Mouse (Mus musculus) liver, embryonic 16.5 days (tissue): Measurements from ENCODE around the gene Myo7a. TPM values are rescaled to one million over a fixed set of nuclear protein-coding genes. Genes with fewer than 3 reads are reported as not detected.

Source experiments
- ATAC-seq: fragments of 200-750 bp; cut with Nextera tagmentation; 2 replicates; pipeline ENCODE4 v1.8.0; 2017; ENCODE audit warnings: low read depth, mild to moderate bottlenecking, moderate number of reproducible peaks, moderate library complexity
- H3K27ac ChIP-seq: fragments of 300-500 bp; sonication (generic); 2 replicates; pipeline ENCODE4 v1.5.1; 2014; ENCODE audit warnings: mild to moderate bottlenecking, low read length
- H3K27me3 ChIP-seq: fragments of 300-500 bp; sonication (generic); 2 replicates; pipeline ENCODE4 v1.6.1; 2014; ENCODE audit warnings: low read depth, low read length, mixed read lengths; ENCODE audit not compliant: control insufficient read depth, insufficient read depth
- H3K36me3 ChIP-seq: fragments of 300-500 bp; sonication (generic); 2 replicates; pipeline ENCODE4 v1.6.1; 2014; ENCODE audit warnings: mild to moderate bottlenecking; ENCODE audit not compliant: control insufficient read depth, insufficient read depth
- H3K4me1 ChIP-seq: fragments of 300-500 bp; sonication (generic); 2 replicates; pipeline ENCODE4 v1.6.1; 2014; ENCODE audit warnings: low read depth, low read length, mixed read lengths; ENCODE audit not compliant: control insufficient read depth
- H3K4me2 ChIP-seq: fragments of 300-500 bp; sonication (generic); 2 replicates; pipeline ENCODE4 v1.6.1; 2014; ENCODE audit warnings: low read depth, low read length, mixed read lengths
- H3K4me3 ChIP-seq: fragments of 300-500 bp; sonication (generic); 2 replicates; pipeline ENCODE4 v1.5.1; 2014; ENCODE audit warnings: low read depth, mild to moderate bottlenecking, low read length
- H3K9ac ChIP-seq: fragments of 300-500 bp; sonication (generic); 2 replicates; pipeline ENCODE4 v1.6.1; 2014; ENCODE audit warnings: low read depth, low read length
- H3K9me3 ChIP-seq: fragments of 300-500 bp; sonication (generic); replicated peaks from 2 replicates; pipeline ENCODE4 v1.6.1; 2016; ENCODE audit warnings: low read length; ENCODE audit not compliant: control insufficient read depth
- WGBS: fragments of 180-500 bp; shearing (Covaris S2); extraction: QIAGEN DNeasy Blood & Tissue Kit; methylation state at CpG from one replicate; pipeline ENCODE4 v1.1.7; 2014; ENCODE audit not compliant: insufficient replicate concordance; 5-methylcytosine and 5-hydroxymethylcytosine counted together
- polyA plus RNA-seq: library from polyadenylated mRNA; unstranded; fragments of >200 nt; fragmentation: Nextera tagmentation; extraction: Ambion mirVana; gene quantifications from 2 replicates; pipeline ENCODE4 v1.2.1, GENCODE M21; 2015

Myo7a gene
- polyA plus RNA-seq, 1 experiment from 2014 or later, result 12.1 TPM

DNA sequence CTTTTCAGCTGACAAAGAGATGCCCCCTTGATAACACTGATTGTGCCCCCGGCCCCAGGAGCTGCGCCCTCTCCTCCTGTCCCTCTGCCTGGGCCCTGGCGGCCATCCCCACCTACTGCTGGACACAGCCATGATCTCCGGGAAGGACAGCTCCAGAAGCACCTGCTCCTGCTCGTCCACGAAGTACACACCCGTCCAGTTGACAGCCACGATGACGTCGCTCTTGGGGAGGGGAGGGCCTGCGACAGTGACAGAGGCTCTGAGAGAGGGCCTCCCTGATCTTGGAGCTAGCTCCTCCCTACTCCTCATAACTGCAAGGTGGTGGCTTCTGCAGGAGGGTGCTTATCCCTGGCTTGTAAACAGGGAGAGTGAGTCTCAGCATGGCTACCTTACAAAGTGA is 53.1 kb downstream of the Myo7a start:
- Histone ChIP-seq H3K9ac (no peak overlapping the region), H3K4me2 (no peak overlapping the region), H3K9me3 (no peaks in the 10 kb centered on the region), H3K4me1 (no peaks in the 10 kb centered on the region), H3K4me3 (no peak overlapping the region), H3K27me3 (no peaks in the 10 kb centered on the region), H3K36me3 (peaks cover 3% of the 10 kb centered on the region), H3K27ac (no peak overlapping the region)
- WGBS, result 58% methylated on average over 11 of the region's 11 CpGs
- 0 out of 2 replicates have a peak, but pooled peaks have one; percentile 8 for ATAC-seq

GRCm38 (mm10) chr7:98054942-98055341 is 64.4 kb downstream of the Myo7a start:
- Histone ChIP-seq H3K9ac (no peak overlapping the region), H3K4me2 (no peak overlapping the region), H3K27ac (no peak overlapping the region), H3K4me3 (no peak overlapping the region), H3K27me3 (no peaks in the 10 kb centered on the region), H3K9me3 (no peaks in the 10 kb centered on the region), H3K4me1 (no peaks in the 10 kb centered on the region), H3K36me3 (0 out of 2 replicates have a peak, but pooled peaks cover 2% of the 10 kb centered on the region)
- WGBS, result 70% methylated on average over 8 of the region's 8 CpGs
- no peak for ATAC-seq

DNA sequence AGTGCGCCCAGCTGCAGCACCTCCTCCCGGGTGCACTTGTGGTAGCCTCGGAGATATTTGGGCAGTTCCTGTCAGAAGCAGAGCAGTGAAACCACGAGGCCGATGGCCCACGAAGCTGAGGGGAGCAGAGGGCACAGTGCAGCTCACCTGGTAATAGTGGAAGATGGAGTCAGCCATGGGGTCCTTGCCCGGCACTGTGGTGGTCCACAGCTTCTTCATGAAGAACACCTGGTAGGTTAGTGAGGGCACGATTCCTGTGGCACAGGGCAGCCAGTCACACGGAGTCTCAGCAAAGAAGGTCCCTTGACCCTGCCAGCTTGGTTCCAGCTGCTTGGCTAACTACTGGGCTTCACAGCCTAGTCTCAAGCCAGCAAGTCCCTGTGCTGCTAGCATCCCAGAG is 64.9 kb downstream of the Myo7a start:
- H3K9ac ChIP-seq, result no peak overlapping the region
- whole genome bisulfite sequencing, result 70% methylated on average over 9 of the region's 9 CpGs
- no peak overlapping the region for H3K4me2 ChIP-seq
- H3K4me3 ChIP-seq, result no peak overlapping the region
- no peaks in the 10 kb centered on the region for H3K9me3 ChIP-seq
- H3K27ac ChIP-seq, result no peak overlapping the region
- H3K36me3 ChIP-seq, result 0 out of 2 replicates have a peak, but pooled peaks cover 2% of the 10 kb centered on the region
- no peak for ATAC-seq
- no peaks in the 10 kb centered on the region for H3K27me3 ChIP-seq
- H3K4me1 ChIP-seq, result no peaks in the 10 kb centered on the region

GRCm38 (mm10) chr7:98051980-98052379 is 67.3 kb downstream of the Myo7a start:
- Histone ChIP-seq H3K4me1 (peaks cover 2% of the 10 kb centered on the region; the same call in 1 of the 2 replicates), H3K9ac (no peak overlapping the region), H3K27me3 (no peaks in the 10 kb centered on the region), H3K9me3 (no peaks in the 10 kb centered on the region), H3K36me3 (0 out of 2 replicates have a peak, but pooled peaks cover 2% of the 10 kb centered on the region), H3K27ac (no peak overlapping the region), H3K4me3 (no peak overlapping the region), H3K4me2 (no peak overlapping the region)
- 14% methylated on average over 8 of the region's 8 CpGs for WGBS
- ATAC-seq, result no peak

DNA sequence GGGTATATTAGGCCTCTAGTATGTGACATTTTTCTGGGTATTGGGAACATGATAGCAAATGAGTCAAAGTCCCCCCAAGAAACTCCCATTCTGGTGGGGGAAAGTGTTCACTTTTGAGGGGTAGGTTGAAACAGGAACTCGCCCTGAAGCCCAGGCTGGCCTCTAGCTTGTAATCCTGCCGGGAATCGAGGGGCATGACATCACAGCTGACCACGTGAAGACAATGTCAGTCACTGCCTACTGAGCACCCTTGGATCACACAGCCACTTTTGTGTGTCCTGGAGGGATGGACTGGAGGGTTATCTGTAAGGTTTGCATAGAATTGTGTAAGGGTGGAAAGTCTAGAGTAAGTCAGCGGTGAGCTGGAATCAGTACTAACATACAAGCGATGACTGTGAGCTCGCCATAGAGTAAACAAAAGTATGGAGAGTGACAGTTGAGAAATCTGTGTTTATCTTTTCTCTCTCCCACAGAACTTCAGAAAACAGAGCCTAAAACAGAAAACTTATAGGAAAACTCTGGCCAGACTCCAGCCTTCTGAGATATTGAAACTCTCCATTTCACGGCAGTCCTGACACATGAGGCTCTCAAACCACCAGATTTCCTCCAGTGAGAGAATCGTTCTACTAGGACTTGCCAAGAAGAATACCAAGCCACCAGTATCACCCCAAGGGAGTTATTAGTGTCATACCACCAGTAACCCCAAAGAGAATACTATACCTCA is 71.1 kb downstream of the Myo7a start:
- peaks cover 2% of the 10 kb centered on the region; the same call in 1 of the 2 replicates for H3K4me1 ChIP-seq
- no peak overlapping the region for H3K4me3 ChIP-seq
- 50% methylated on average over 9 of the region's 9 CpGs for WGBS
- ATAC-seq, result peak; percentile 94
- no peaks in the 10 kb centered on the region for H3K27me3 ChIP-seq
- H3K36me3 ChIP-seq, result 0 out of 2 replicates have a peak, but pooled peaks cover 2% of the 10 kb centered on the region
- H3K9me3 ChIP-seq, result no peaks in the 10 kb centered on the region
- no peak overlapping the region for H3K4me2 ChIP-seq
- no peak overlapping the region for H3K9ac ChIP-seq
- peak overlapping the region; percentile 79 for H3K27ac ChIP-seq

GRCm38 (mm10) chr7:98002617-98003016 is 116.7 kb downstream of the Myo7a start:
- no peaks in the 10 kb centered on the region for H3K36me3 ChIP-seq
- H3K9me3 ChIP-seq, result no peaks in the 10 kb centered on the region
- H3K4me1 ChIP-seq, result no peaks in the 10 kb centered on the region
- H3K27me3 ChIP-seq, result no peaks in the 10 kb centered on the region
- H3K27ac ChIP-seq, result no peak overlapping the region
- H3K4me3 ChIP-seq, result no peak overlapping the region
- H3K4me2 ChIP-seq, result no peak overlapping the region
- WGBS, result 61% methylated on average over 7 of the region's 7 CpGs
- no peak overlapping the region for H3K9ac ChIP-seq
- peak; percentile 75 for ATAC-seq

Other genes with a start within 250 kb of the Myo7a start
- not detected in 2 replicates for gene Gdpd4, start 199.6 kb downstream of the Myo7a start, polyA plus RNA-seq
- 0.53 and 0.76 TPM in 2 replicates for gene Omp, start 26.0 kb upstream of the Myo7a start, polyA plus RNA-seq
- gene Capn5, start 58.8 kb upstream of the Myo7a start, polyA plus RNA-seq, result 13.0 and 14.1 TPM in 2 replicates
- gene B3gnt6, start 80.0 kb upstream of the Myo7a start, polyA plus RNA-seq, result 0.04 and 0.06 TPM in 2 replicates
- 22.6 and 23.2 TPM in 2 replicates for gene Acer3, start 201.7 kb upstream of the Myo7a start, polyA plus RNA-seq
- gene Tsku, start 241.8 kb upstream of the Myo7a start, polyA plus RNA-seq, result 1.9 and 2.4 TPM in 2 replicates